Mouse (Mus musculus) urinary bladder, postnatal 36 days (tissue): ENCODE results near the gene Naaa.
A peak's percentile ranks its signal among the peaks of the same experiment; 100 is the strongest.

Experiments used
- DNase-seq, 2 experiments: peaks; one replicate each; pipeline ENCODE4 v3.0.0; 2022; ENCODE audit warnings: low spot score in 2 of 2, mixed read lengths in 1 of 2

Gene Naaa

GRCm38 (mm10) chr5:92263761-92264359, 14.1 kb downstream of the Naaa start:
- no peak for DNase-seq

DNA sequence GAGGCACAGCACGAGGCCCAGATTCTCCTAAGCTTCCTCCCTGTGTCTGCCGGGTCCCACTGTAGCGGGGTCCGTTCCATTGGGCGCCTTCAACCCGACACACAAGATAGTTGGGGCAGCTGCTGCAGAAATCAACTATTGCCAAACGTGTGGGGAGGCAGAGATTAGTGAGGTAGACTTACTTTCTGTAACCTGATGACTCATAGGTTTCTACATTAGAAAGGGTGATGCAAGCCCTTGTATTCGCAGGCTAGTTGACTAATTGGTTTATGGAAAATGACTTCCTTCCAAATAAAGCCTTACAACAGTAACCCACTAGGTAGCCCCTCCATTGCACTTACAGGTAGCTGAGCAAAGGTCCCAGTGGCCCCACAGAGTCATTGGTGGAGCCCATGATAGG, 15.3 kb downstream of the Naaa start:
- no peak for DNase-seq

GRCm38 (mm10) chr5:92256218-92256617, 21.8 kb downstream of the Naaa start, which contains the start of gene Ppef2:
TSS of gene Ppef2 (minus strand) at chr5:92256278.
- DNase-seq, result no peak

GRCm38 (mm10) chr5:92254476-92254875, 23.5 kb downstream of the Naaa start:
- no peak for DNase-seq

- DNase-seq, result no peak
Measured at GRCm38 (mm10) chr5:92252797-92253343, 25.1 kb downstream of the Naaa start.

DNA sequence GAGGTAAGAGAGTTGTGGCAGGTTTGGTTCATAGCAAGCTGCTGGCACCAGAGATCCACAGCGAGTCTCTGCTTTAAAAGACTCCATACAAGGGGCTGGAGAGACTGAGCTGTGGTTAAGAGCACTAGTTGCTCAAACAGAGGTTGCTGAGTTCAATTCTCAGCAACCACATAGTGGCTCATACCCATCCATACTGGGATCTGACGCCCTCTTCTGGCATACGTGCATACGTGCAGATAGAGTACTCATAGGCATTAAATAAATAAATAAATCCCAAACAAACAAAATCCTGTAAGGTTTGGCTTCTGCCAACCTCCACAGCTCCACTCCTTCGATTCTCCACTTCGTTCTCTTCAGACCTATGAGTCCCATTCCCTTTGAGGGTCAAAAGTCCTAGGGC, 25.9 kb downstream of the Naaa start:
- DNase-seq, result no peak

- no peak for DNase-seq
Measured at GRCm38 (mm10) chr5:92248614-92249013, 29.4 kb downstream of the Naaa start.

DNA sequence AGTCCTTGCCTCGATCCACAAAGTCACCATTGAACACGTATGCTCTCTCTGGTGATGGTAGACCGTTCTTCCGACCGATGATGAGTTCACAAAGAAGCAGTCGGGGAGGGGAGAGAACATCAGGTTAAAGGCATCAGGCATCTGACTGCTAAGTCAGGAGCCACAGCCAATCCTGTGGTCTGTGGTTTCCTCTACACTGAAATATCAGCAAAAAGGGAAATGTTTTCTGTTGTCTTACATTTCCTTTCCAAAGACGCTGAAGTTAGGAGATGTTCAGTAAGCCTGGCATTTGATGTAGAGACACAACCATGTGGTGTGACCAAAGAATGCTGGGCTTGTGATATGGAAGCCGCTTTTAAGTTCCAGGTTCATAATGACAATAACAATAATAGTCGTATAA, 32.5 kb downstream of the Naaa start:
- no peak for DNase-seq

GRCm38 (mm10) chr5:92244900-92245299, 33.1 kb downstream of the Naaa start:
- DNase-seq, result no peak

DNA sequence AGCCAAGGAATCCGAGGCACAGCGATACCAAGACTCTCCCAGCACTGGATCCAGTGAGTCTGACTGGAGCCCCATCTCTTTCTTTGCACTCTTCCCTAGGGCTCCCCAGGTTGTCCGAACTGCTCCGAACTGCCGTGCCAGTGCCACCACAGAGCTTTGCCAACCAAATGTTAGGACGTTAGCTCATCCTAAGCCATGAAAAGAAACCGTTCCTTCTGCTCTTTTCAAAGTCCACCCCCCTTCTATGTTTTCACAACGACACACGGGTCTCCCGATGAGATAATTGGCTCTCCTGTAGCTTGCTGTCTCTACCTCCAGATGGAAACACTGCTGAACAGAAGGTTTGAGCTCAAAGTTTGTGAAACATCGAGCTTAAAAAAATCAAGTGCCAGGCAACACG, 37.2 kb downstream of the Naaa start:
- DNase-seq, result no peak

DNA sequence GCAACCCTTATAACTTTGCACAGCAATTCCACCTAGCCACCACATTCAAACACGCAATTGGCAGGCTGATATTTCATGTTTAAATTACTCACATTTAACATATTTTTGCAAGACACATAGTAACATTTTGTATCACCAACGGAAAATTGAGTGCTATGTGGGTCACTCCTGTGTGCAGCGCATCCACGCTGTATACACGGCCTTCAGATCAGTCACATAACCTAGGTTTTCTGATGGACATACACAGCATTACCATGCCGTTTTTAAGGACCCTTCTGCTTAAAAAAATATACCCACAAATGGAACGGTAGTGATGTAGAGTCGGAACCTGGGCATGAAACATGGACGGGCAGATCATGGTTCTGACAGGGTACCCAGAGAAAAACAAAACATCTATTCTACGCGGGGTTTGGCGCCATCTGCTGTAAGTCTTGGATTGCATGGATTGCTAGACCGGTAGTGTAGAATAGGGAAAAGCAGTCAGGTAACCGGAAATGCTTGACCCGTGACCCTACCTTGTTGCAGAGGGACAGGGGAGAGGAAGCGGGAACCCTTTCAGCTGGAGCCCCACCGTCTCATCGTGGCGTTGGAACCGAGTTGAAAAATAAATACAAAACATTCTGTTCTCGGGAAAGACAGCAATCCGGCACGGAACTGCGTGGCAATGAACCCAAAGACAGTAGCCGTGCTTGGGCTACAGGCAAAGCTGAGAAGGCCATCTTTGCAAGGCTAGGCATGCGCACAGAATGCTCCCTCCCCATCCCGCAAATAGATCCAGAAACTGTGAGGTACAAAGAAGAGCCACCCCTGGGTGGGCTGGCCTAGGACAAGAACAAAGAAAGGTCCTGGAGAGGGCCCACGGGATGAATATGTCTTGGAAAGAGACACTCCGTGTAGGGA, 38.4 kb downstream of the Naaa start:
- peak; percentile 55 to 74 for DNase-seq

DNA sequence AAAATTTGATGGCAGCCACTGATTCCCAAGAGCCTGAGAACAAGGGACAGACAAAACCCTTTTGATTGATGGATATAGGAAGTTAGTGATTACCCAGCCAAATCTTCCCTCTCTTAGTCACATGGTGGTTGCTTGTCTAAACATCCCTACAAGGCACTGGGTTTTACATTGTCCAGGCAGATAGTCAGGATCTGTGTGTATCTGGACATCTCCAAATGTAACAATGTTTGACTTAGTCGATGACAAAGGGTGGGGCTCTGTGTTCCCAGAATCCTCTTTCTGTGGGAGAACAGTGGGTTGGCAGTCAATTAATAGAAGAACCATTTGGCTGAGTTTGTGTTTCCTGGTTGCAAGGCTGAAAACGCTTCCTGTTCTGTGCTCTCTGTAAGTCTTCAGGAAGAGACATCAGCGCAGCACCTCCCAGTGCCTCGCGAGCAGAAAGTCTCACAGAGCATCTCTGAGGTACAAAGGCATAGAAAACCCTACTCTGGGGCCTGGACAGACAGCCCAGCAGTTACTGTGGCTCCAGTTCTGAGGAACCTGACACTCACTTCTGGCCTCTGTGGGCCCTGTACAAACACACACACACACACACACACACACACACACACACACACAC, 42.9 kb downstream of the Naaa start:
- no peak for DNase-seq

DNA sequence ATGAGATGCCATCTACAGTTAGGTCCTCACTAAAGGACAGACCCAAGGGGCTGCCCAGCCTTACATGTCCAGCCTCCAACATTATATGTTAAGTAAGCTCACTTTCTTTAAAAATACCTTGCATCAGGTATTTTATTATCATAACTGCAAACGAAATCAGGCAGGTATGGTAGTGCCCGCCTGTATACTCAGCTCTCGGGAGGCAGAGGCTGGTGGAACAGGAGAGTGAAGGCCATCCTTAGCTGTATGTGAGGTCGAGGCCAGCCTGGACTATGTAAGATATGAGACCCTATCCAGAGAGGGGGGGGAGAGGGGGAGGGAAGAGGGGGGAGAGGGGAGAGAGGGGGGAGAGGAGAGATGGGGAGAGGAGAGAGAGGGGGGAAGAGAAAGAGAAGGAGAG, 44.6 kb downstream of the Naaa start:
- no peak for DNase-seq

- no peak for DNase-seq
Measured at GRCm38 (mm10) chr5:92231836-92232235, 46.1 kb downstream of the Naaa start.

DNA sequence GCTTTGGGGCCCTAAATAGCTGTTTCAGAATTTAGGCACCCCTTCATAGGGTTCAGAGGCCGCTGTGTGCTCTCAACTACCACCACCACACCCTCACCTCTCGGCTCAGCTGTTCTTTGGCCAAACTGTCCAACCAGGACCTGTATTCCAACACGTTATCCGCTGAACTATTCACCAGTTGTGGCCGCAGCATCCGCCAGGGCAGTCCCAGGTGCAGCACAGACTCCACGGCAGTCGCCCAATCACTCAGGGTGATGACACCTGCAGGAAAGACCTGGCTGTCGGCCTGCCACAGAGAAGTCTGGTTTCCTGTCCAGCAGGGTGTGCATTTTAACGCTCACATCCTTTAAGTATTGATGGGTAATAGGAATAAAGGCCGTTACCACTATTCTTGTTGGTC, 47.7 kb downstream of the Naaa start:
- DNase-seq, result no peak

DNA sequence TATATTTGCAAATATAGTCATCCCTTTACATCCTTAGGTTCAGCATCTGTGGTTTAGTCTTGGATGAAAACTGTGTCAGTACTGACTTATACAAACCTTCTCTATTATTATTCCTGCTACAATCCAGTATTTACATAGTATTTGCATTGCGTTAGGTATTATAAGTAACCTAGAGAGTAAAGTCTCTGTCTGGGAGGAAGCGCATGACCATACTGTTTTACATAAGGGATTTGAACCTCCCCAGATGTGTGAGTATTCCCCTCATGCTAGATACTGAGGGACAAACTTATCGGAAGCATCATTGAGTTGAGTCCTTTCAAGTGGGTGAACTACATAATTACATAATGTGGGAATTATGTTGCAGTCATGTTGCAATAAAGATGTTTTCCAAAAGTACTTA, 48.5 kb downstream of the Naaa start:
- DNase-seq, result no peak

GRCm38 (mm10) chr5:92228776-92229175, 49.2 kb downstream of the Naaa start:
- DNase-seq, result no peak

- no peak for DNase-seq
Measured at GRCm38 (mm10) chr5:92227782-92228181, 50.2 kb downstream of the Naaa start.

GRCm38 (mm10) chr5:92220287-92220902, 57.6 kb downstream of the Naaa start:
- DNase-seq, result peak; percentile 10 to 19

- DNase-seq, result peak; percentile 21 to 36
Measured at GRCm38 (mm10) chr5:92219826-92220225, 58.1 kb downstream of the Naaa start.

DNA sequence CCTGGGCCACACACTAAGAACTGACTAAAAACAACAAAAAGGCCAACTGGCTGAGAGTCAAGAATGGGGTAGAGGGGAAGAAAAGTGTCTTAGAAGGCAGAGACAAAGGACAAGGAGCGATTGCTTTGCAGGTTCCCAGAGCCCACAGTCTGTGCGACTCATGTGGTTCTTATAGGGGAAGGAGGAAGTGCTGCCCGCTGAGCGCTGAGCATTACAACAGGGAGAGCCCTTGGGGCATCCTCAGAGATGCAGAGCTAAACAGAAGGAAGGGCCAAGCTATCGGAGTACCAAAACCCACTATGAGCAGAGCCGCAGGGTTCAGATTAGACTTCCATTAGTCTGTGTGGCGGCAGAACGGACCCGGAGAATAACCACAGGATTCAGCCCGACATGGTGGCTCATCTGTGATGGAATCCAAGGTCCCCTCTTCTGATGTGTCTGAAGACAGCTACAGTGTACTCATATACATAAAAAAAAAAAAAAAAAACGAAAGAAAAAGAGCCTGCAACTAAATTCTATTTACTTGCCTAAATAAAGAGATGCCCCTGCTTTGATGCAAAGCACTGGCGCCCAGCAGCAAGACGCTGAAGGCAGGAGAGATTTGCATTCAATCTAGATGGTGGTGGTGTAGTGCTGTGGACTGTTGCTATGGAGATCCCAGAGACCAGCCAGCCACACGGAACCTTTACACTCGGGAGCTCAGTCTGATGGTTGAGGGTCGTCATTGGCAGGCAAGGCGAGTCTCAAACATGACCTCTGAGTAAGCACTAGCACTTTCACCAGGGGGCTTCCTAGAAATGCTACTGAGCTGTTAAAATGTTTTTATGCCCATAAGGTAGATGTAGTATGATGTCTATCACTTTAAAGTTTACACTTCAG, 58.8 kb downstream of the Naaa start:
- DNase-seq, result no peak
